Mouse (Mus musculus) thymus, postnatal 4 days (tissue): ENCODE measurements around the gene Anks3.

Source experiments
- DNase-seq: peaks from one replicate; pipeline ENCODE4 v3.0.0; 2021

The Anks3 gene

GRCm38 (mm10) chr16:4896249-4897027 is 67.6 kb downstream of the Anks3 start:
- no peak for DNase-seq

- no peak for DNase-seq
Measured at GRCm38 (mm10) chr16:4894201-4894908, 69.7 kb downstream of the Anks3 start.

- no peak for DNase-seq
Measured at GRCm38 (mm10) chr16:4892171-4892570, 71.8 kb downstream of the Anks3 start.
